Mouse (Mus musculus): ENCODE results near the gene Emb.

The Emb gene

DNA sequence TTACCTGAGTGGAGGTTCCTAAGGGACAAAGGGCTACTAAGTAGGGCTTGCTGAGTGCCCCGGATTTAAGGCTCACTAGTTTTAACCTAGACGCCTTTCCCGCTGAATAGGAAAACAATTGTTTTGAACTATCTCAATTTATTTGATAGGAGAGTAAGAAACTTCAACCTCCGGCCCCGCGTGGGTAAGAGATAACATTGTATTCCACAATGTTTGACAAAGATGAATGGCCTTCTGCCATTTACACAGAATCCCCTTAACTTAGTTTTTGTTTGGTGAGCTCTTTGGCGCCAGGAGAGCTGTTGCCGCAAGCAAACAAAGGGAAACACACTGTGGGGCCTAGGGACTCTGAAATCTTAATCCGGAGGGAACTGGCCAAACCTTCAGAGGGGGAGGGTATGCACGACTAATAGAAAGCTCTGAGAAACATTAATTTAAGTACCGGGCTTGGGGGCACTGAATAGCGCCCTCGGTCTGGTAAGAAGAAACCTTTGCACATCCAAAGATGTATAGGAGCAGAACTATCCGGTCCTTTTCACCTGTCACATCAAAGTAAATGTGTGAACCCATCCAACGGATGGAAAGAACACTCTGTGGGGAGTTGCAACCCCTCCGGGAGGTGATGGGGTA is 11.7 kb downstream of the Emb start:
- in situ Hi-C loops (cut with MboI, MseI) = no loop called here

GRCm38 (mm10) chr13:117220501-117221321 is 12.4 kb downstream of the Emb start, which contains the start of gene Gm17509:
Gene Gm17509 (minus strand): TSS chr13:117221075.
- in situ Hi-C loops (cut with MboI, MseI) = no loop called here

DNA sequence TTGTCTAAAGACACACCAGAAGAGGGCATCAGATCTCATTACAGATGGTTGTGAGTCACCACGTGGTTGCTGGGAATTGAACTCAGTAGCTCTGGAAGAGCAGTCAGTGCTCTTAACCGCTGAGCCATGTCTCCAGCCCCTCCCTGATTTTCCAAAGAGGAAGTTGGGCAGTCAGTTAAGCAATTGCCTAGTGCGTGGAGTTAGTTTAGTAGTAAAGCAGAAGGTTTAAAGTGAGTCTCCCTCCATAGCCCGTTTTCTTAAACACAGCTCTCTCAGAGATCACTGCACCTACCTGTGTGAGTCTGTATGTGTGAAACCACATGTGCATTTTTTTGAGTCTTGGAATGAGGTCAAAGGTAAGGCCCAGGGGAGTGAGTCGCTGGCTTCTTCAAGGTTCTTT is 14.8 kb downstream of the Emb start:
- in situ Hi-C loops (cut with MboI, MseI) = no loop called here

- in situ Hi-C loops (cut with MboI, MseI) = no loop called here
Measured at GRCm38 (mm10) chr13:117224901-117225300, 16.6 kb downstream of the Emb start.

GRCm38 (mm10) chr13:117225561-117225960 is 17.2 kb downstream of the Emb start:
- in situ Hi-C loops (cut with MboI, MseI) = no loop called here

- in situ Hi-C loops (cut with MboI, MseI) = no loop called here
Measured at GRCm38 (mm10) chr13:117230371-117231110, 22.2 kb downstream of the Emb start.

DNA sequence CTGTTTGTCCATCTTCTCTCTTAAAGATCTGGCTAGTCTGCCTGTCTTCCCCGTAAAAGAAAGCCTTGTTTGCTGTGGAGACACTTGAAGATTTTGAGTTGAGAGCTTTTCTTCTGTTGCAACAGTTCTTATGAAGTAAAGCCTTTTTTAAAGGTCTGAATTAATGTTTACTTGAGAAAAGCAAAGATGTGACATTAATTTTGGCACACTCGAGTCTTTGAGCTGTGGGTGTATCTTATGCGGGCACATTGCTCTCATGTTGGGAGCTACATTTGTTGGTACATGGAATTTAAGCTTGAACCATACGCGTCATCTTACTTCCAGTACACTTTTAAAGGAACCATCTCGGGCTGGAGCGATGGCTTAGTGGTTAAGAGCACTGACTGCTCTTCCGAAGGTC is 25.5 kb downstream of the Emb start:
- in situ Hi-C loops (cut with MboI, MseI) = no loop called here

GRCm38 (mm10) chr13:117234486-117234885 is 26.1 kb downstream of the Emb start:
- in situ Hi-C loops (cut with MboI, MseI) = no loop called here

- in situ Hi-C loops (cut with MboI, MseI) = no loop called here
Measured at GRCm38 (mm10) chr13:117235530-117236212, 27.3 kb downstream of the Emb start.

DNA sequence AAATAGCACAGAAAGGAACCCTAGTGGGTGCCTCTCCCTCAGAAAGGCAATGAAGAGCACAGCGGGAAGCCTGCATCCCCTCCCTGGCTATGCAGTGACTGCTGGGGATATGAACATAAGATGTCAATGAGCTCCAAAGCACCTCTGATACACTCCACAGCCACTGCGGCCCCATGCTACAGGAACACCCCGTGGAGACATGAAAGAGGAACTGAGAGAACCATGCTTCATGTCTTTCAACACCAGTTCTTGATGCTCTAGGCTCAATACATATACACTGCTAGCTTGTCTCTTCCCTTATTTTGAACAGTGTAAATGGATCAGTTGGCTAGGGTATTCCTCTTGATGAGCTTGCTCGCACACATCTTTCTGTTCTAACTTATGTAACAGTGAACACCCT is 28.8 kb downstream of the Emb start:
- in situ Hi-C loops (cut with MboI, MseI) = no loop called here

DNA sequence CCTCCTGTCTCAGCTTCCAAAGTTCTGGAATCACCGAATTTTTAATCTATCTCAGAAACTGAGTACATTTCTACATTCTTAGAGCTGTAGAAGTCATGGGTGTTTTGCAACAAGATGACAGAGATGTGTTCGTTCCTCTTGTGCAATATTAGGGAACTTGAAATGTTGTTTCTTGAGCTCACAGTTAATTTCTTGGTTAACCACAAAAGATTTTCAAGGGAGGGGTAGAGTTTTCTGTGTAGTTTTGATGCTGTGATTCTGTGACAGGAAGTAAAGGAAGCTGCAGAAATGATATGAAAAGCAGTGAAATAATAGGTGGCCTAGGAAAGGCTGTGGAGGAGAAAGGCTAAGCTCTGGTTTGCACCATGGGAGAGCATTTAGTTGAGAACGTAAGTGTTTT is 33.7 kb downstream of the Emb start:
- in situ Hi-C loops (cut with MboI, MseI) = no loop called here

DNA sequence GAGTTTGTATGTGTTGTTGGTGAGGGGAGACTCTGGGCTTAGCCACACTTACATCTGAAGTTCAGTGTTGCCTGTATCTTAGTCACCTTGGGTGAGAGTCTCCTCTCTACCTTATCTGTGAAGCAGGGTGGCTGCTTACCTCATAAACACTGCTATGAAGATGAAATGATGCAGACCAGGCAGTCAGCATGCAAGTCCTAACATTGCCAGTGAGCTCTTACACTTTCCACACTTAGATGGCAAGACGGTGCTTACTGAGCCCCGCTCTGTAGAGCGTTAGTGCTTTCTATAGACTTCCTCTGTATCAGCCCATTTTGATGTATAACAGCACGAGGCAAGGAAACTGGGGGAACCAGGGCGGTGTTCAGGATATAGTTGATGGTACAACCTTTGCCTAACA is 34.3 kb downstream of the Emb start:
- in situ Hi-C loops (cut with MboI, MseI) = no loop called here

DNA sequence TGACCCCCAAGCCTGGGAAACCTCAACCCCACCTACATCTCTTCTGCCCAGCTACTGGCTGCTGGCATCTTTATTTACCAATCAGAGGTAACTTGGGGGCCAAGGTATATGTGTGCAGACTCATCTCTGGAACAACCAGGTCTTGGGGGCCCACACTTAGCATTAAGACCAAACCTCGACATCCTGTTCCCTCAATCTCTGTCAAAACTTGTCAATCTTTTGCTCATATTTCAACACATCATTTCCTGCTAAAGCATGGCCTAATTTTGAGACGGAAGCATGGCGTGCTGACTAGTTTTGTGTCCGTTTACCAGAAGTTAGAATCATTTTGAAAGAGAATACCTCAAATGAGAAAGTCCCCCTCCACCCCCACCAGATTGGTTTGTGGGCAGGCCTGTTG is 52.4 kb downstream of the Emb start:
- in situ Hi-C loops (cut with MboI, MseI) = no loop called here

GRCm38 (mm10) chr13:117266156-117266555 is 57.8 kb downstream of the Emb start:
- in situ Hi-C loops (cut with MboI, MseI) = no loop called here

DNA sequence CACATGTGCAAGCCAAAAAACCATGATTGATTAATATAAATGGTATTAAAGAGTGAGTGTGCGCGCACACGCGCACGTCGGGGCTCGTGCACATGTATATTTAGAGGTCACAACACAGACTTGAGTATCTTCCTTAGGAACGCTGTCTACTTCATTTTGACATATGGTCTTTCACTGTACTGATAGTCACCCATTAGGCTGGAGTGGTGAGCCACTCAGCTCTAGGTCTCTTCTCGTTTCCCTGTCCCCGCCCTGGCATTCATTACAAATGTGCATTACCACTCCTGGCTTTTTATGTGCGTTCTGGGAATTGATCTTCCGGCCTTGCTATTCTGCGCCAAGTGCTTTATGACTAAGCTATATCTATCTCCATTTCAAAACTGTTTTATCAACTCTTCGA is 59.6 kb downstream of the Emb start:
- in situ Hi-C loops (cut with MboI, MseI) = no loop called here

DNA sequence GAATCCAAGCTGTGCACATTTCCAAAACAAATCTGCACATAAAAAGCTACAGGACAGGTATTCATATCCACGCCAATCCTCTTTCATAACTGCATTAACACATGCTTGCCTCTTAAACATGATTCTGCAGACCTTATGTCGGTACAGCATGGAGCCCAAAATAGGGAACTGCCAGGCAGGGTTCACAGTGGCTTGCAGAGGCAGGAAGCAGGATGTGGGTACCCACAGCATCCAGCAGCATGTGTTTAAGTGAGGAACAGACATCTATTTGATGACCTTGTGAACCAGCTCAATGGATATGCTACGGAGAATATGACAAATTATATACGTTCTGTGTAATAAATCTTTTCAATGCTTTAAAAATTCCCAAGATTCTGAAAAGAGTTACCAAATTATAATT is 75.7 kb downstream of the Emb start:
- in situ Hi-C loops (cut with MboI, MseI) = no loop called here

DNA sequence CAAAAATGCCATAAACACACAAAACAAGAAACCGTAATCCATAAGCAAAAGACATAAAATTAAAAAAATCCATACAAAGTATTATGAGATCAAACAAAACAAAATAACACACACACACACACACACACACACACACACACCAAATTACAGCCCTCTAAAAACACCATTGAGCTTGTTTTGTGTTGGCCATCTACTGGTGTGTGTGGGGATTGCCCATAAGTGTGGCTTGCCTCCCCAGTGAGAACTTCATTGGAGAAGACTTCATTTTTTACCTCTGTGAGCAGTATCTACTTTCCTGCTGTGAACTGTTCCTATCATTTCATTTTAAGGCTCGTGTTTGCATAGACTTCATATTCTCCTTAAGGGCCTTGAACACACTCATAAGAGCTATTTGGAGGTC is 78.6 kb downstream of the Emb start:
- in situ Hi-C loops (cut with MboI, MseI) = loop anchor here (5.0 kb wide), 1 partner anchor 85 kb away; no protein-coding TSS in a partner anchor

- in situ Hi-C loops (cut with MboI, MseI) = loop anchor here (5.0 kb wide), 1 partner anchor 85 kb away; no protein-coding TSS in a partner anchor
Measured at GRCm38 (mm10) chr13:117287400-117287799, 79.1 kb downstream of the Emb start.

- in situ Hi-C loops (cut with MboI, MseI) = loop anchor here (5.0 kb wide), 1 partner anchor 87 kb away; no protein-coding TSS in a partner anchor
Measured at GRCm38 (mm10) chr13:117289494-117290270, 81.3 kb downstream of the Emb start.

DNA sequence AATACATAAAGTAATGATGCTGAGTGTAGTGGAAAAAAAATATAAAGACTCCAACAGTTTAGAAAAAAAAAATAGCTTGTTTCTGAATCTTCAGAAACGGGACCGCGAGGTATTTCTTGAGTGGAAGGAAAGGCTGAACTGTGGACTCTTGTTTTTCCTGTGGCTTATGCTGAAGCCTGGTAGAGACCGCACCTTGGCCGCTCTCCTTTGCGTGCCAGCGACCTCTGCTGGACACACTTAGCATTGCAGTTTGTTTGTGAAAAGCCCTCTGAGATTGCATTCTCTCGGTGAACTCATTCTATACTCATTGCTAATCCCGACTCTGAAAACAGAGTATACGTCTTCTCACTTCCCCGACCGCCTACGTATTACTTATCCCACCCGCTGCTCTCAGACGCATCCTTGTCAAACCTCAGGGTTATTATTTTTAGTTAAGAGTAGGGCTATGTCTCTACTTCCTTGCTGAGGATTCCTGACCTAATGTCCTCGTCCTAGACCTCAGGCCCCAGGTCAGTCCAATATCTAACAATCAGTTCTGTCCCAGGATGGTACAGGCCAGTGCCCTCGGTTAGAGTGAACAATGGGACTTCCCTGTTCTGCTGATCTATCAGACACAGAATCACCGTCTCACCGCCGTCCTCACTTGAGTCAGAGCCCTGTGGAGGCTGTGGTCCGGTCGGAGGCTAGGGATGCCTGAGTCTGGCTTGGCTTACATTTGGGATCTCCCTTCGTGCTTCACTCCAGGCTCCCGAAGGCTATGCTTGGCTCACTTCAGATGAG is 103.3 kb downstream of the Emb start:
- in situ Hi-C loops (cut with MboI, MseI) = loop anchor here (10.0 kb wide), 1 partner anchor 117 kb away; no protein-coding TSS in a partner anchor

All from T-helper 2 cell (primary cell).